Mouse (Mus musculus): ENCODE measurements around the gene Mtfmt. TPM values are rescaled to one million over a fixed set of nuclear protein-coding genes. Genes with fewer than 3 reads are reported as not detected.

Mtfmt gene
- total RNA-seq (2023) = 10 to 100 TPM; 14.8 to 15.5 TPM

DNA sequence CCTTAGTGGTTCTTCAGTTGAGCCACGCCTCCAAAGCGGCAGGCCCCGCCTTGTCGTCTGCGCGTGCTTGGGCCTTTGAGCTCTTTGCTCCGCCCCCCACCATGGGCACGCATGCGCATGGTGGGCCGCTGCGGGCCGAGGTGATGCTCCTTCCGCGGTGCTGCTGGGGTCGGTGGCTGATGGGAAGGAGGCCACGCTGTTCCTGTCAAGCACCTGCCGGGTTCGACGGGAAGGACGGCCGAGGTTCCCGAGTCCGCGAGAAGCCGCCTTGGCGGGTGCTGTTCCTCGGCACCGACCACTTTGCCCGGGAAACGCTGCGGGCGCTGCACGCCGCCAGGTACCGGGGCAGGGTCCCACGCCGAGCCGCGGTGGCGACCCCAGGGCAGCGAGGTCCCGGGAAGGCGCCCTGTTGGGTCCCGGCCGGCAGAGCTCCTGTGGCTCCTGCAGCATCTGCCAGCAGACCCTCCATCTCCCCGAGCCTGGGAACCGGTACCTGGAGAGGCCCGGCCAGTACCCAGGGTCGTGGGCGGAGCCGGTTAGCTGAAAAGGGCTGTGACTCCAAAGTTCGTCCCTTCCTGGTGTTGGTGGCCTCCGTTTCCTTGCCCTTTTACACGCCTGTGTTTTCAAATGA lies at the start of gene Mtfmt:
Gene Mtfmt, plus strand, starts transcription at position 112 of the 631 bp plus-strand sequence.

DNA sequence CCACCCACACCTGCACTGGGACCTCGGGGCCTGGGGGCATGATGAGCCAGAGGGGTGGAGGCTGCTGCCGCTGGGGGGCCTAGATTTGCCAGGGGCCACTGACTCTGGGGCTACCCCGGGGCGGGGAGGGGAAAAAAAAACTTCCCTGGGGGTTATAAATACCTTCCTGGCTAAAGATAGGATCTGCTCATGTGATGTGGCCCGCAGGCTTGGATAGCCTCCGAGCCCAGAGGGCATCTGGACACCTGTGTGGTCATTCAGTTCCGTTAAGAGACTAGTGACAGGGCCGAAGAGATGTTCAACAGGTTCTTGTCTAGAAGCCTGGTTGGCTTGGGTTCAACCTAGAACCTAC lies 44.0 kb upstream of the Mtfmt start, which contains the start of gene Kbtbd13:
Gene Kbtbd13, minus strand, starts transcription at position 40 of the 352 bp plus-strand sequence.

DNA sequence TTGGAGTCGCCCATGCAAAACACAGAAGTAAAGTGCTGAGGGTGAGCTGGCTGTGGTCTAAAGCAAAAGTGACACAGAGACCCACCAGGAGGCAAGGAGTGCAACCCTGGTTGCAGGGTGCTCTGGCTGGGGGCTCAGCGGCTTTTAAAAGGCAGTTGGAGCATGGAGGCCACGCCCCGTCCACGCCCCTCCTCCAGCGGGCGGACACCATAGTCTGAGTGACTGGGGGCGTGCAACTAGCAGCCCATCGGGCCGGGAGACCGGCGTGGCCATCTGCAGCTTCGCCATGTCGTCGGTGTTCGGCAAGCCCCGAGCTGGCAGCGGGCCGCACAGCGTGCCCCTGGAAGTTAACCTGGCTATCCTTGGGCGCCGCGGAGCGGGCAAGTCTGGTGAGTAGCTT lies 37.3 kb upstream of the Mtfmt start, which contains the start of gene Rasl12:
Gene Rasl12, plus strand, starts transcription at position 228 of the 400 bp plus-strand sequence.

DNA sequence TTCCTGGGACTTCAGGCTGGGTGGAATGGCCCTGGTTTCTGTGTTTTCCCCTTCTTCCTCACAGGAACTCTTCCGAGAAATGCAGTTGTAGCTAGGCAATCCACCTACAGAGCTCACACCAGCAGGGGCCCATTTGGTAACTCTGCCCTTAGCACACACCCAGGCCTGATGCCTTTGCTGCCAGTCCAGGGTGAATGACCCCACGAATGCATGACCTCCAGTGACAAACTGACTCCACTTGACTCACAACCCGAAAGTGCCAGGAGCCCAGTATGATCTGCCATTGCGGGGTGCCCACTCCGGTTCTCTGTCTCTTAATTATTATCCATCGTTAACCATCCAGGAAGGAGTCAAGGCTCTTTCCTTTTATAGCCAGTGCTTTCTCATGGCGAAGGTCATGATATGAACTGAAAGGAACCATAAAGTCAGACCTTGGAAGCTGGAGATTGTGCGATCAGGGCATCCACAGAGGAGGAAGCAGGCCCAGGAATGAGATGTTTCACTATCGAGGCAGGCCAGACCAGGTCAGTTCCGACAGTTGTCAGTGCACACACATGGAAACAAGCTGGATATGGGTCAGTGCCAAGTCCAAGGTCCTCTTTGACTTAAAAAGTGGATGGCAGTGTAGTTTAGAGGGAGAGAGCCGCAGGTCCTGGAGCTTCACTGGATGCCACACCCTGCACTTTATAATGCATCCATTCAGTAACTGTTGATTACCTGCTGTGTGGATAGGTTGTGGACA lies 12.7 kb upstream of the Mtfmt start, which contains the start of gene Slc51b:
Gene Slc51b, minus strand, starts transcription at position 196 of the 742 bp plus-strand sequence.

DNA sequence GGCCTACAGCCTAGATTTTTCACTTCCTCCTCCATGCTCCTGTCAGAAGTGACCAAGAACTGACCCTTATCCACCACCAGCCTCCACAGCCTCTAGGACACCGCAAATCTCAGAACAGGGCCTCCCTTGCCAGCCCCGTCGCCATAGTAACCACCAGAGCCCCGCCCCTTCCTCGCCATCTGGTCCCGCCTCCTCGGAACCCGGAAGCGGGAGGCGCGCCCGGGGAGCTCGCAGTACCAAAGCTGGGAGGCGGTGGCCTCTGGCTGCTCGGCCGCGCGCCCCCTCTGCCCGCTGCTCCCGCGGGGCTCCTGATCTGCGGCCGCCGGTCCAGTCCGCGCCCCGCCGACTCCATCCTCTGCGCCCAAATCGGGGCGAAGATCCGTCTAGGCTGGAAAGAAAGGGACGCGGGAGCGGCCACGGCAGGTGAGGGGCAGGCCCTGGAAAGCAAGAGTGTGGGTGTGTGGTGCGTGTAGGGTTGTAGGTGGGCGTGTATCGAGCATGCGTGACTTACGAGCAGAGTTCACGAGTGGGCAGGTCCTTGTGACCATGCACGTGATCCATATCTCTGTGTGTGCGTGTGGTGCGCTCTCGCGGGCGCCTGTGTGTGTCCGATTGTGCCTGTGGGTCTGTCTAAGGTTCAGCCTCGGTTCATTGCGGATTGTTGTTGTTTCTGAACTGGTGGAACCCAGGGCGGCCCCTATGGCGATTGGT lies 25.3 kb downstream of the Mtfmt start, which contains the start of gene Spg21:
Gene Spg21, plus strand, starts transcription at position 216 of the 711 bp plus-strand sequence.

Other genes starting within 250 kb of the Mtfmt start
- gene Parp16, start 240.4 kb upstream of the Mtfmt start, total RNA-seq (2023) = 1 to 10 TPM; 1.2 to 2.0 TPM
- not detected for gene Cilp, start 170.6 kb upstream of the Mtfmt start, total RNA-seq (2023)
- gene Clpx, start 141.5 kb upstream of the Mtfmt start, total RNA-seq (2023) = 10 to 100 TPM; 23.2 to 26.9 TPM
- 10 to 100 TPM; 16.4 to 18.1 TPM for gene Pdcd7, start 89.7 kb upstream of the Mtfmt start, total RNA-seq (2023)
- under 1 TPM; 0.73 to 0.82 TPM for gene Ubap1l, start 74.7 kb upstream of the Mtfmt start, total RNA-seq (2023)
- gene Kbtbd13, start 44.1 kb upstream of the Mtfmt start, total RNA-seq (2023) = not detected
- not detected for gene Rasl12, start 37.3 kb upstream of the Mtfmt start, total RNA-seq (2023)
- not detected for gene Slc51b, start 12.8 kb upstream of the Mtfmt start, total RNA-seq (2023)
- gene Spg21, start 25.2 kb downstream of the Mtfmt start, total RNA-seq (2023) = 100 to 1,000 TPM in 1 of 2 experiments, 10 to 100 TPM in 1; 99.6 to 103 TPM
- 1 to 10 TPM; 2.0 to 2.7 TPM for gene Ankdd1a, start 84.4 kb downstream of the Mtfmt start, total RNA-seq (2023)
- gene Plekho2, start 144.3 kb downstream of the Mtfmt start, total RNA-seq (2023) = 100 to 1,000 TPM; 451 to 454 TPM
- gene Pif1, start 151.4 kb downstream of the Mtfmt start, total RNA-seq (2023) = under 1 TPM in 1 of 2 experiments, not detected in 1; 0.73 TPM
- gene Rbpms2, start 193.9 kb downstream of the Mtfmt start, total RNA-seq (2023) = under 1 TPM in 1 of 2 experiments, not detected in 1; 0.39 TPM
- gene Oaz2, start 232.2 kb downstream of the Mtfmt start, total RNA-seq (2023) = 100 to 1,000 TPM in 1 of 2 experiments, 10 to 100 TPM in 1; 79.6 to 103 TPM

Data from monocyte, adult 59 days (primary cell).